Mouse (Mus musculus) hindbrain, embryonic 14.5 days (tissue): ENCODE measurements around the gene Khsrp. TPM values are rescaled to one million over a fixed set of nuclear protein-coding genes. Genes with fewer than 3 reads are reported as not detected.

Experiments
- ATAC-seq: fragments of 200-750 bp; cut with Nextera tagmentation; 2 replicates; pipeline ENCODE4 v1.8.0; 2017; ENCODE audit warnings: moderate number of reproducible peaks, mild to moderate bottlenecking, moderate TSS enrichment, moderate library complexity; ENCODE audit not compliant: low FRiP score
- DNase-seq: peaks from one replicate; pipeline ENCODE4 v3.0.0-alpha.2; 2015; ENCODE audit warnings: low spot score
- H3K27ac ChIP-seq: fragments of 300-500 bp; sonication (generic); 2 replicates; pipeline ENCODE4 v1.5.1; 2014; ENCODE audit warnings: mild to moderate bottlenecking, moderate library complexity
- H3K27me3 ChIP-seq: fragments of 300-500 bp; sonication (generic); 2 replicates; pipeline ENCODE4 v1.6.1; 2014; ENCODE audit warnings: mild to moderate bottlenecking, low read length, mixed read lengths; ENCODE audit not compliant: control insufficient read depth, insufficient read depth
- H3K36me3 ChIP-seq: fragments of 300-500 bp; sonication (generic); replicated peaks from 2 replicates; pipeline ENCODE4 v1.6.1; 2014; ENCODE audit not compliant: control insufficient read depth, insufficient read depth
- H3K4me1 ChIP-seq: fragments of 300-500 bp; sonication (generic); replicated peaks from 2 replicates; pipeline ENCODE4 v1.6.1; 2014; ENCODE audit warnings: antibody characterized with exemption, low read length, mixed read lengths; ENCODE audit not compliant: control insufficient read depth, insufficient read depth
- H3K4me2 ChIP-seq: fragments of 300-500 bp; sonication (generic); replicated peaks from 2 replicates; pipeline ENCODE4 v1.6.1; 2014; ENCODE audit warnings: mild to moderate bottlenecking, moderate library complexity
- H3K4me3 ChIP-seq: fragments of 300-500 bp; sonication (generic); replicated peaks from 2 replicates; pipeline ENCODE4 v1.5.1; 2014; ENCODE audit warnings: mild to moderate bottlenecking, low read length
- H3K9ac ChIP-seq: fragments of 300-500 bp; sonication (generic); 2 replicates; pipeline ENCODE4 v1.6.1; 2014
- H3K9me3 ChIP-seq: fragments of 300-500 bp; sonication (generic); 2 replicates; pipeline ENCODE4 v1.6.1; 2016; ENCODE audit warnings: low read length; ENCODE audit not compliant: control insufficient read depth
- WGBS: fragments of 180-500 bp; shearing (Covaris S2); extraction: QIAGEN DNeasy Blood & Tissue Kit; methylation state at CpG from one replicate; pipeline ENCODE4 v1.1.7; 2014; 5-methylcytosine and 5-hydroxymethylcytosine counted together
- polyA plus RNA-seq: library from polyadenylated mRNA; unstranded; fragments of >200 nt; fragmentation: Nextera tagmentation; extraction: Ambion mirVana; gene quantifications from 2 replicates; pipeline ENCODE4 v1.2.1, GENCODE M21; 2014

Gene Khsrp
- polyA plus RNA-seq, 1 experiment from 2014 or later: 36.0 TPM

DNA sequence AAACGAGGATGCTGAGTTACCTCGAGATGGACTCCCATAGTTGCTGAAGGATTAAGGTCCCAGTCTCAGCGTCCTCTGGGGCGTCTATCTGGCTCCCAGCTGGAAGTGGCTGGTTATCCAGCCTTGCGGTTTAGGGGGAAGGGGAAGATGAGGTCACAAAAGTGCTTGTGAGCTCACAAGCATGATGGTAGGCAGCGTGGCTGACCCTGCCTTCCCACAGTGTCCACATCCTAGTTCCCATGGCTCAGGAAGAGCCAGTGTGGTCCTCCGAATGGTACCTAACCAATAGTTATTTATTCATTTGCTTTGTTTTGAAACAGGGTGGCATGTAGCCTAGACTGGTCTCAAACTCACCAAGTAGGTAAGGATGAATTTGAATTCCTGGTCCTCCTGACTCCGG lies 10.2 kb upstream of the Khsrp start, which contains the start of gene Slc25a41:
Gene Slc25a41, minus strand, starts transcription at position 101 of the 400 bp plus-strand sequence.
- DNase-seq (no peak), ATAC-seq (no peak)
- Histone ChIP-seq H3K9ac (no peak within 1 kb of the TSS), H3K27me3 (0 out of 2 replicates have a peak, but pooled peaks cover 6% of the 10 kb centered on the region), H3K27ac (no peak within 1 kb of the TSS), H3K4me3 (no peak within 1 kb of the TSS), H3K9me3 (no peaks in the 10 kb centered on the region), H3K36me3 (peaks cover 14% of the 10 kb centered on the region), H3K4me1 (no peaks in the 10 kb centered on the region), H3K4me2 (no peak within 1 kb of the TSS)
- WGBS: 72% methylated on average over 8 of the region's 8 CpGs

DNA sequence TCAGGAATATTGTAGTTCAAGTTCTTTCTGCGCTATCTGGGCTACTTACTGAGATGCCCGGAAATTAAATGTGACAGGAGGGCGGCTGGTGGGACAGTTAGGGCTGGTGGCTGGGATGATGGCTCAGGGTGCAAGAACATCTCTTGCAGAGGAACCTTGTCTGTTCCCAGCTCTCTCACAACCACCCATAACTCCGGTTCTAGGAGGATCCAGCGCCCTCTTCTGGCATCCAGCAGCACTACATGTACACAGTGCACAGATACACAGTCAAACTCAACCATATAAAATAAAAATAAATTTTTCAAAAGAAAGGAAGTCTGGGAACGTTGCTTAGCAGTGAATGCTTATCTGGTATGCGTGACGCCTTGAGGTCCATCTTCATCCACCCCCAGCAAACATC lies 7.7 kb upstream of the Khsrp start:
- WGBS: 45% methylated on average over 8 of the region's 8 CpGs
- H3K4me1 ChIP-seq: no peaks in the 10 kb centered on the region
- H3K27me3 ChIP-seq: 0 out of 2 replicates have a peak, but pooled peaks cover 6% of the 10 kb centered on the region
- H3K9me3 ChIP-seq: no peaks in the 10 kb centered on the region
- H3K4me3 ChIP-seq: no peak overlapping the region
- H3K27ac ChIP-seq: no peak overlapping the region
- ATAC-seq: no peak
- no peak overlapping the region for H3K4me2 ChIP-seq
- no peaks in the 10 kb centered on the region for H3K36me3 ChIP-seq
- no peak for DNase-seq
- no peak overlapping the region for H3K9ac ChIP-seq

DNA sequence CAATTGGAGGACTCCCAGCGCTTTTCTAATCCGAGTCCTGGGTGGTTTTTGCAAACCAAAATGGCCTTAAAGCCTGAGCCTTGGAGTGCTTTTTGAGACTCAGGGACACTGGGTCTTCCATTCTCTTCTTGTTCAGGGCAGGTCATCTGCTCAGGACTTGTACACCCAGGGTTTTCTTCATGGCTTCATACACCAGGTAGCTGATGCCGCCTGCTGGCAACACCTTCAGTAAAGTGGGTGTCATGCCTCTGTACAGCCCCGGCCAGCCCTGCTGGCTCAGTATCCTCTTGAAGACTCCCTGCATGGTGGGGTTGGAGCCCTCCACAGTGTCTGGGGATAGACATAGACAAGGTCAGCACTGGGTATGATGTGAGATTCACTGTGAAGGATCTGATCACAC lies 1.5 kb upstream of the Khsrp start:
- Histone ChIP-seq H3K9ac (no peak overlapping the region), H3K4me1 (peaks cover 22% of the 10 kb centered on the region), H3K27ac (no peak overlapping the region), H3K4me2 (peak overlapping the region; percentile 68), H3K4me3 (0 out of 2 replicates have a peak overlapping the region, but pooled peaks have one; percentile 33), H3K27me3 (no peaks in the 10 kb centered on the region), H3K36me3 (peaks cover 8% of the 10 kb centered on the region), H3K9me3 (no peaks in the 10 kb centered on the region)
- no peak for ATAC-seq
- 89% methylated on average over 4 of the region's 4 CpGs for WGBS
- DNase-seq: no peak

DNA sequence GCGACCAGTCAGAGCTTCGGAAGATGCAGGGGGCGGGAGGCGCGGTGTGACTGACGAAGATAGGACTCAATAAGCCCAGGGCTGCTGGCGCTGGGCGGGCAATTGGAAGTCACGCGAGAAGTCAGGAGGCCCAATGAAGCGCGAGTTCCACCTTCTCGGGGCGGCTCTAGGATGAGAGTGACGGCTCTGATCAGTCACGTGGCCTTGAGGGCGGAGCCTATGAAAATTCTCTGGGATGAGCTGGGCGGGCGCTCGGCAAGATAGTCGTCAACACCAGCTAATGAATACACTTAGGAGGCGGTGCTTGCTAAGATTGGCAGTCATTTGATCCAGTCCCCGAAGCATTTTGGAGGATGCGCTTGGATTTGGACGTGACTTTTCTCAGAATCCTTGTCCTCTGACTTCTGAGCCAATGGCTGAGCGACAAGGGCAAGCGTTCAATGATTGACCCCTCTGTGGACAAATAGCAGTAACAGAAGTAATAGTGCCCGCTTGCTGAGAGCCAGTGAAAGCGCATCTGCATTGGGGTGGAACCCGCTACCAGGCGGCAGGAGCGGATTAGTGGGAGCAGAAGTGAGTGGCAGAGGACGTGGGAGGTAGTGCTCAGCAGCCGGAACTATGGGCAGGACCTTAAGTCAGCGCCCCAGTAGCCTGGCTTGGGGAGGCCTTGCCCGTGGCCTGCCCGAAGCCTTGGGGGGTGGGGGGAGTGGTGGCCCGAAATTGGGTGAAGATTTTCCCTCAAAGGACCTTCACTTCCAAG lies 519 bp upstream of the Khsrp start:
- no peaks in the 10 kb centered on the region for H3K27me3 ChIP-seq
- H3K4me2 ChIP-seq: peak overlapping the region; percentile 68
- peak overlapping the region; percentile 95 for H3K4me3 ChIP-seq
- H3K9ac ChIP-seq: peak overlapping the region; percentile 54
- H3K27ac ChIP-seq: peak overlapping the region; percentile 77
- DNase-seq (peak; percentile 99), ATAC-seq (peak; percentile 98)
- peaks cover 18% of the 10 kb centered on the region for H3K36me3 ChIP-seq
- under 1% methylated on average over 38 of the region's 38 CpGs for WGBS
- no peaks in the 10 kb centered on the region for H3K9me3 ChIP-seq
- H3K4me1 ChIP-seq: peaks cover 22% of the 10 kb centered on the region

DNA sequence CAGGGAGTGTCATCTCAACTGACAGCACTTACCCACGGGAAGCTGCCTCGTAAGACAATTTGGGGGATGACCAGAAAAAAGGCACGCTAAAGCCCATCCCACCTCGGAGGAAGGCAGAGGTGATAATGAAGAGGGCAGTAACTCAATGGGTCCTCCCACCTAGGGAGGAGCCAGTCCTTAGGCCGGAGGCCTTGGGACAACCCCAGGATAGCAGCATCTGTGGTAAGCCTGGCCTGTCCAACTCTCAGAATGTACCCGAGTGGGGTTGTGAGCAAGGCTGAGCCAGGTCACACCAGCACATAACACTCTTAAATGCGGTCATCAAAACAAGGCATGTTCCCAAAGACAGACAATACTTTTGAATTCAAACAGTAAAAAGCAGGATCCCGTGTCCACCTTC lies 1.6 kb downstream of the Khsrp start:
- ATAC-seq: no peak
- peak overlapping the region; percentile 95; the same call in 1 of the 2 replicates for H3K4me3 ChIP-seq
- H3K27me3 ChIP-seq: no peaks in the 10 kb centered on the region
- DNase-seq: no peak
- H3K9me3 ChIP-seq: no peaks in the 10 kb centered on the region
- peaks cover 22% of the 10 kb centered on the region for H3K4me1 ChIP-seq
- no peak overlapping the region for H3K27ac ChIP-seq
- 65% methylated on average over 8 of the region's 8 CpGs for WGBS
- peak overlapping the region; percentile 99 for H3K9ac ChIP-seq
- H3K4me2 ChIP-seq: peak overlapping the region; percentile 90
- peaks cover 39% of the 10 kb centered on the region for H3K36me3 ChIP-seq

DNA sequence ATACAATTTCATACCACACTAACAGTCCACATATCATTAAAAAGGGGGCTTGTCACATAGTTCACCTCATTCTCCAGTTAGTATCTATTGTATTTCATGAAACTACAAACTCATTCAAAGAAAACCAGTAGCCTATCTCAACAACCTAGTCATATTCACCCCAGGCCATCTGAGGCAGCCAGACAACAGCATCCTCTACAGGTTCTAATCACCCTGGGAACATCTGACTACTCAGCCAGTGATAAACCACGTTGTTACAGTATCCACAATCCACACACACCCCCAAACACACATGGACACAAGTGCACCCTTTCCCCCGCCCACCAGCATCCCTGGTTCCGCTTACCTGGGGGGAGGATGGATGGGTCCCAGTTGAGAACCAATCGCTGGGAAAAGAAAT lies 3.9 kb downstream of the Khsrp start:
- no peaks in the 10 kb centered on the region for H3K27me3 ChIP-seq
- H3K4me3 ChIP-seq: no peak overlapping the region
- H3K27ac ChIP-seq: no peak overlapping the region
- H3K4me2 ChIP-seq: no peak overlapping the region
- peaks cover 62% of the 10 kb centered on the region for H3K36me3 ChIP-seq
- ATAC-seq (no peak), DNase-seq (no peak)
- WGBS: 92% methylated on average over 4 of the region's 4 CpGs
- H3K9ac ChIP-seq: no peak overlapping the region
- H3K4me1 ChIP-seq: peaks cover 20% of the 10 kb centered on the region
- H3K9me3 ChIP-seq: no peaks in the 10 kb centered on the region

DNA sequence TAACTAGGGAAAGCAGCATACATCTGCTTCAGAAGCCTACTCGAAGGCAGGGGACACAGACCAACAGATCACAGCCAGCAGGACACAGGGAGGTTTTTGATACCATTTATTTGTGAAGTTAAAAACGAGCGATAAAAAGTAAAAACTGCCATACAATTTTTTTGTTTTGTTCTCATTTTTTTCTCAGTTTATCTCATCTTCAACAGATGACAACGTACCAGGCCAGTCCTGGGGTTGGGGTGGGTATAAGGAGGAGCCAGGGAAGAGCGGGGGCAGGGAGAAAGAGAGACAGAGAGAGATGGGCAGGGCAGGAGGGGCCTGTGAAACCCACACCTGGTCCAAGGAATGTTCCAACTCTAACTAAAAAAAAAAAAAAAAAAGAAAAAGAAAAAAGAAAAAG lies 10.4 kb downstream of the Khsrp start:
- DNase-seq: no peak
- no peaks in the 10 kb centered on the region for H3K9me3 ChIP-seq
- H3K27me3 ChIP-seq: no peaks in the 10 kb centered on the region
- no peaks in the 10 kb centered on the region for H3K4me1 ChIP-seq
- H3K4me2 ChIP-seq: no peak overlapping the region
- WGBS: 95% methylated on average over 5 of the region's 5 CpGs
- H3K27ac ChIP-seq: no peak overlapping the region
- H3K4me3 ChIP-seq: no peak overlapping the region
- no peak for ATAC-seq
- H3K36me3 ChIP-seq: peaks cover 66% of the 10 kb centered on the region
- H3K9ac ChIP-seq: no peak overlapping the region

DNA sequence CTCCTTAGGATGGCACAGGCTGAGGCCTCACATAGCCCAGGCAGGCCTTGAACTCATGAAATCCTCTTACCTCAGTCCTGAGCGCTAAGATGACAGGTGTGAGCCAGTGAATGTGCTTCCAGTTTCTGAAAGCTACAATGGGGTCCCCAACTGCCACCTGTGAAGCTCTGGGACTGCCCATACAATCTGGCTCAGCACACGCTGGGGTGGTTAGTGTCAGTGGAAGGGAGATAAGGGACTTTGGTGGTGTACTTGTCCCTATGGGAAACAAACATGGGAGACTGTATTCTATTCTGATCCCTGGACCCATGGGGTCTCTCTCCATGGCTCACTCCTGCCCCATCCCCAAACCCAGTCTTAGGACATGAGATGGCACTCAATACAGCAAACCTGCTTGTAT lies 11.6 kb downstream of the Khsrp start:
- no peaks in the 10 kb centered on the region for H3K4me1 ChIP-seq
- H3K9me3 ChIP-seq: no peaks in the 10 kb centered on the region
- peaks cover 53% of the 10 kb centered on the region for H3K36me3 ChIP-seq
- no peak for DNase-seq
- no peak overlapping the region for H3K9ac ChIP-seq
- 88% methylated on average over 2 of the region's 2 CpGs for WGBS
- no peak overlapping the region for H3K4me2 ChIP-seq
- no peak overlapping the region for H3K4me3 ChIP-seq
- no peak overlapping the region for H3K27ac ChIP-seq
- H3K27me3 ChIP-seq: no peaks in the 10 kb centered on the region
- no peak for ATAC-seq

DNA sequence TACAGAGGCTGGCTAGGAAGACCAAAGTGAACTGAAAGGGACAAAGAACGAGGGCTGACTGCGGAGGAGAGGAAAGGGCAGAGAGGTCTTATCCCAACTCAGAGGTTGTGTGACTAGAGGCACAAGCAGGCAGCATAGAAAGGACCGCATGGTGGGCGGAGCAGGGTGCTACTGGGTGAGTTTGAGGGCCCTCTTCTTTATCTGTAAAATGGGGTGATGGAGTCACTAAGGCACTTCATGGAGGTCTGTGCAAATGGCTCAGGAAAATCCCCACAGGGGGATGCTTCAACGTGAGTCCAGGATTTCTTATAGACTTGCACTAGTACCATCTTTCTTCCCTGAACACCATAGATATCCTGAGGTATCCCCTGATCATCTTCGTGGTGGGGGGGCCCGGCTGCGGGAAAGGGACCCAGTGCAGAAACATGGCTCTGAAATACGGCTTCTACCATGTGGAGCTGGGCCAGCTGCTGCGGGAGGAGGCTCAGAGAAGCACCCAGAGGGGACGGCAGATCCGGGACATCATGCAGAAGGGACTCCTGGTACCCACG lies 19.0 kb downstream of the Khsrp start:
- WGBS: 72% methylated on average over 13 of the region's 13 CpGs
- no peak for ATAC-seq
- Histone ChIP-seq H3K27me3 (no peaks in the 10 kb centered on the region), H3K4me1 (peaks cover 13% of the 10 kb centered on the region), H3K27ac (peak overlapping the region; percentile 94), H3K4me3 (peak overlapping the region; percentile 82), H3K4me2 (peak overlapping the region; percentile 56), H3K9me3 (no peaks in the 10 kb centered on the region), H3K9ac (peak overlapping the region; percentile 71; the same call in 1 of the 2 replicates), H3K36me3 (peaks cover 23% of the 10 kb centered on the region)
- no peak for DNase-seq
